14 mouse cellular contexts compared by ENCODE assay signal in the genomic region with DNA sequence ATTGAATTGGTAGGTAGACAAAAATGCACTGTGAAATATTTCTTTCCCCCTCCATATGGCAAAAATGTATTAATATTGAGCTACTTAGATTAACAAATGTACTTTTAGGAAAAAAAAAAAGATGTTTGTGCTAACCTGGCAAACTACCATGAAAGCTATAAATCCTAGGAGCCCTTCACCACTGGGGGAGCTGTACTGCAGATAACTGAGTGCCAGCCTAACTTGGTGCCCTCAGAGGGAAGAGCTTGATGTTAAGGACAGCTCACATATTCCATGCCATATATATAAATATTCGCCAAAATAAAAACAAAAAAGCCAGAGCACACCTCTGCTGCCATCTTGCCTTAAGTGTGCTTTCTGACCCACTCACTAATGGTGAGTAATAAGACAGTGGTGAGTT. TPM values are rescaled to one million over a fixed set of nuclear protein-coding genes. Genes with fewer than 3 reads are reported as not detected.
DNase-seq lines count a peak whose midpoint lies in the region; ATAC-seq and TF ChIP-seq lines count a peak whose summit lies in the region.
"Had no signal": no experiment of that assay in that cellular context is flagged by ENCODE, and none has a peak within 500 bp of the region (broad histone marks: within the 10 kb centered on the region; RNA-seq: fewer than 3 reads in every experiment).

No protein-coding gene starts in this region.

- H3K4me3 ChIP-seq in embryonic facial prominence, embryonic 11.5 days (ENCODE audit: low read depth, low read length), result no peak overlapping the region
- H3K4me3 ChIP-seq in embryonic facial prominence, embryonic 10.5 days, result no peak overlapping the region
- H3K4me3 ChIP-seq in left cerebral cortex, adult 2 months, result no peak overlapping the region
- no peak overlapping the region for H3K4me3 ChIP-seq in E14TG2a.4 (replicated peaks; ENCODE audit: low read length)
- H3K4me3 ChIP-seq in cortical plate, adult 2 months (ENCODE audit: insufficient read depth, low read length), result no peak overlapping the region
- H3K4me3 ChIP-seq: embryonic facial prominence, embryonic 12.5 days; hindbrain, embryonic 15.5 days; liver, embryonic 15.5 days; neural tube, embryonic 15.5 days had no signal

- intact Hi-C loops in left cerebral cortex, adult 2 months (cut with DNase I), result no loop called here

- H3K4me1 ChIP-seq in embryonic facial prominence, embryonic 11.5 days (ENCODE audit: control insufficient read depth, insufficient read depth, low read length), result no peaks in the 10 kb centered on the region
- peaks cover 15% of the 10 kb centered on the region for H3K4me1 ChIP-seq in embryonic facial prominence, embryonic 10.5 days
- peaks cover 10% of the 10 kb centered on the region for H3K4me1 ChIP-seq in E14TG2a.4 (replicated peaks; ENCODE audit: low read depth, low read length)
- peaks cover 9% of the 10 kb centered on the region for H3K4me1 ChIP-seq in cortical plate, adult 2 months (ENCODE audit: control insufficient read depth, insufficient read depth, low read length)
- H3K4me1 ChIP-seq: liver, embryonic 15.5 days had no signal

- no peaks in the 10 kb centered on the region for H3K36me3 ChIP-seq in embryonic facial prominence, embryonic 11.5 days (replicated peaks; ENCODE audit: control insufficient read depth, insufficient read depth, low read depth, low read length)
- H3K36me3 ChIP-seq in embryonic facial prominence, embryonic 10.5 days (replicated peaks), result no peaks in the 10 kb centered on the region
- no peaks in the 10 kb centered on the region for H3K36me3 ChIP-seq in E14TG2a.4 (ENCODE audit: insufficient read depth, low read length)
- H3K36me3 ChIP-seq: embryonic facial prominence, embryonic 12.5 days; liver, embryonic 15.5 days had no signal

- H3K27ac ChIP-seq in embryonic facial prominence, embryonic 11.5 days (replicated peaks; ENCODE audit: low read depth, low read length), result no peak overlapping the region
- no peak overlapping the region for H3K27ac ChIP-seq in embryonic facial prominence, embryonic 10.5 days (replicated peaks)
- no peak overlapping the region for H3K27ac ChIP-seq in left cerebral cortex, adult 2 months
- no peak overlapping the region for H3K27ac ChIP-seq in cortical plate, adult 2 months (ENCODE audit: insufficient read depth, low read length)
- H3K27ac ChIP-seq: embryonic facial prominence, embryonic 12.5 days; hindbrain, embryonic 15.5 days; liver, embryonic 15.5 days; neural tube, embryonic 15.5 days had no signal

- H3K4me2 ChIP-seq in embryonic facial prominence, embryonic 11.5 days (ENCODE audit: low read depth, low read length), result no peak overlapping the region
- H3K4me2 ChIP-seq: embryonic facial prominence, embryonic 12.5 days; hindbrain, embryonic 15.5 days; liver, embryonic 15.5 days; neural tube, embryonic 15.5 days had no signal

- no peak for ATAC-seq in embryonic facial prominence, embryonic 11.5 days (replicated peaks; ENCODE audit: insufficient number of reproducible peaks, low FRiP score, low TSS enrichment, low read depth)
- ATAC-seq: midbrain, embryonic 16.5 days had no signal

- no peak for TF ChIP-seq POLR2A in cortical plate, adult 2 months (IDR thresholded peaks at IDR 0.05; ENCODE audit: extremely low read depth, insufficient read depth, low read length)

- no peaks in the 10 kb centered on the region for H3K9me3 ChIP-seq in embryonic facial prominence, embryonic 11.5 days (replicated peaks; ENCODE audit: control insufficient read depth, low read length)
- no peaks in the 10 kb centered on the region for H3K9me3 ChIP-seq in embryonic facial prominence, embryonic 10.5 days
- no peaks in the 10 kb centered on the region for H3K9me3 ChIP-seq in E14TG2a.4 (ENCODE audit: low read length)
- H3K9me3 ChIP-seq: embryonic facial prominence, embryonic 12.5 days; hindbrain, embryonic 15.5 days; liver, embryonic 15.5 days; neural tube, embryonic 15.5 days had no signal

- DNase-seq in embryonic facial prominence, embryonic 11.5 days (ENCODE audit: low spot score), result peak; percentile 17
- DNase-seq in embryonic facial prominence, embryonic 10.5 days (ENCODE audit: low spot score), result no peak
- DNase-seq in left cerebral cortex, adult 2 months (ENCODE audit: extremely low spot score in 1 of 2, low spot score in 2 of 2), result no peak
- DNase-seq in left cerebral cortex, adult 8-10 months (ENCODE audit: low spot score in 2 of 2), result no peak
- DNase-seq in urinary bladder, adult 2 months (ENCODE audit: low spot score), result no peak
- DNase-seq in ovary, postnatal 14 days (ENCODE audit: low spot score), result no peak
- DNase-seq: heart, adult 18-20 months had no signal

- no peak overlapping the region for H3K9ac ChIP-seq in embryonic facial prominence, embryonic 11.5 days (replicated peaks; ENCODE audit: low read length)
- H3K9ac ChIP-seq: embryonic facial prominence, embryonic 12.5 days; hindbrain, embryonic 15.5 days; liver, embryonic 15.5 days; neural tube, embryonic 15.5 days had no signal

- H3K27me3 ChIP-seq in embryonic facial prominence, embryonic 11.5 days (ENCODE audit: control insufficient read depth, insufficient read depth, low read length), result no peaks in the 10 kb centered on the region
- H3K27me3 ChIP-seq in embryonic facial prominence, embryonic 10.5 days (replicated peaks; ENCODE audit: low read depth, poor library complexity, severe bottlenecking), result peaks cover 12% of the 10 kb centered on the region; the same call in 1 of the 2 replicates
- peaks cover 10% of the 10 kb centered on the region for H3K27me3 ChIP-seq in E14TG2a.4 (ENCODE audit: insufficient read depth, low read length)
- H3K27me3 ChIP-seq: embryonic facial prominence, embryonic 12.5 days; hindbrain, embryonic 15.5 days; neural tube, embryonic 15.5 days had no signal

- 61% methylated on average over 1 of the region's 1 CpGs for WGBS in embryonic facial prominence, embryonic 11.5 days
- WGBS in embryonic facial prominence, embryonic 10.5 days, result 55% methylated on average over 1 of the region's 1 CpGs

- peak; percentile 62 for TF ChIP-seq CTCF in left cerebral cortex, adult 2 months (IDR thresholded peaks at IDR 0.05)
- peak; percentile 43 for TF ChIP-seq CTCF in E14TG2a.4 (conservative IDR thresholded peaks at IDR 0.05; ENCODE audit: low read length)
- TF ChIP-seq CTCF in cortical plate, adult 2 months (IDR thresholded peaks at IDR 0.05; ENCODE audit: extremely low read depth, insufficient read depth, low read length), result peak; percentile 49

RNA-seq across cellular contexts. Expression of a gene that starts 5.6 kb away (rescaled TPM):
- 12.1 and 12.5 TPM in 2 replicates for polyA plus RNA-seq in embryonic facial prominence, embryonic 11.5 days (2014; fragmentation: Nextera tagmentation; extraction: Ambion mirVana)
- polyA plus RNA-seq in embryonic facial prominence, embryonic 10.5 days (2016; fragmentation: Nextera tagmentation; extraction: Ambion mirVana), result 7.3 and 8.1 TPM in 2 replicates
- total RNA-seq in left cerebral cortex, adult 2 months (2021), result 100 to 1,000 TPM; 214 to 226 TPM
- total RNA-seq in left cerebral cortex, adult 8-10 months (2022), result 100 to 1,000 TPM; 194 to 214 (median 206) TPM
- polyA plus RNA-seq in cortical plate, adult 2 months (2012; rRNA removed), result 83.4 and 87.6 TPM in 2 replicates
- polyA plus RNA-seq in urinary bladder, adult 2 months (2012; rRNA removed), result 7.6 and 8.6 TPM in 2 replicates
